Mouse (Mus musculus) megakaryocyte, embryonic 14.5 days (primary cell): ENCODE results near the gene Brms1. TPM values are rescaled to one million over a fixed set of nuclear protein-coding genes. Genes with fewer than 3 reads are reported as not detected.
"Not testable (repeated sequence)": the region's sequence is repeated elsewhere in the genome, so short reads cannot be mapped to it uniquely, and the experiment has no call there.

ENCODE experiments used
- H3K27me3 ChIP-seq: replicated peaks from 2 replicates; pipeline ENCODE3; 2012; ENCODE audit warnings: inconsistent platforms
- H3K36me3 ChIP-seq: replicated peaks from 2 replicates; pipeline ENCODE3; 2012; ENCODE audit warnings: low read length, inconsistent platforms, mixed read lengths
- H3K4me1 ChIP-seq: 2 replicates; pipeline ENCODE4 v1.6.1; 2012; ENCODE audit warnings: inconsistent platforms
- H3K4me3 ChIP-seq: replicated peaks from 2 replicates; pipeline ENCODE3; 2012; ENCODE audit warnings: moderate library complexity, mild to moderate bottlenecking, inconsistent platforms
- H3K9me3 ChIP-seq: 2 replicates; pipeline ENCODE4 v1.6.1; 2012; ENCODE audit warnings: inconsistent platforms
- FLI1 ChIP-seq: IDR thresholded peaks from 2 replicates; pipeline ENCODE4 v1.6.1; 2012; ENCODE audit warnings: low read length, inconsistent platforms, mixed read lengths
- GATA1 ChIP-seq: IDR thresholded peaks from 3 replicates; pipeline ENCODE4 v1.6.1; 2012; ENCODE audit warnings: mixed read lengths, low read length, inconsistent platforms, borderline replicate concordance
- polyA plus RNA-seq: library from polyadenylated mRNA; stranded (reverse); fragments of >175 nt; gene quantifications from 2 replicates; pipeline ENCODE4 v1.2.3, GENCODE M21; 2012; ENCODE audit warnings: low replicate concordance; ENCODE audit not compliant: insufficient read depth

The Brms1 gene
- polyA plus RNA-seq, 1 experiment, result 82.3 TPM

DNA sequence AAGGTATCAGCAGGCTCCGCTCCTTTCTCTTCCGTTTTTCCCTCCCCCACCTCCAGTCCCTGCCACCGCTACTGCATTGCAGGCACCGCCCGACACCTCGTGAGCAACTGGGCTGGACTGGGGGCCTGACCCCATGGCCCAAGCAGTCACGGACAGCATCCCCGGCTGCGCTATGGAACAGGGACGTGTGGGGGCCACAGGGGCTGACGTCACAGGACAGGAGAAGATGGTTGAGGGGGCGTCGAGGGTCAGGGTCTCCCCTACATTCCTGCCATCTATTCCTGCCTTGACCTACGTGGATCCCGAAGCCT is 43.6 kb downstream of the Brms1 start:
- peaks cover 65% of the 10 kb centered on the region for H3K27me3 ChIP-seq
- H3K4me1 ChIP-seq, result peaks cover 44% of the 10 kb centered on the region
- TF ChIP-seq GATA1 (no peak), FLI1 (no peak)
- peaks cover 5% of the 10 kb centered on the region for H3K36me3 ChIP-seq
- peak overlapping the region; percentile 85 for H3K4me3 ChIP-seq
- no peaks in the 10 kb centered on the region for H3K9me3 ChIP-seq

DNA sequence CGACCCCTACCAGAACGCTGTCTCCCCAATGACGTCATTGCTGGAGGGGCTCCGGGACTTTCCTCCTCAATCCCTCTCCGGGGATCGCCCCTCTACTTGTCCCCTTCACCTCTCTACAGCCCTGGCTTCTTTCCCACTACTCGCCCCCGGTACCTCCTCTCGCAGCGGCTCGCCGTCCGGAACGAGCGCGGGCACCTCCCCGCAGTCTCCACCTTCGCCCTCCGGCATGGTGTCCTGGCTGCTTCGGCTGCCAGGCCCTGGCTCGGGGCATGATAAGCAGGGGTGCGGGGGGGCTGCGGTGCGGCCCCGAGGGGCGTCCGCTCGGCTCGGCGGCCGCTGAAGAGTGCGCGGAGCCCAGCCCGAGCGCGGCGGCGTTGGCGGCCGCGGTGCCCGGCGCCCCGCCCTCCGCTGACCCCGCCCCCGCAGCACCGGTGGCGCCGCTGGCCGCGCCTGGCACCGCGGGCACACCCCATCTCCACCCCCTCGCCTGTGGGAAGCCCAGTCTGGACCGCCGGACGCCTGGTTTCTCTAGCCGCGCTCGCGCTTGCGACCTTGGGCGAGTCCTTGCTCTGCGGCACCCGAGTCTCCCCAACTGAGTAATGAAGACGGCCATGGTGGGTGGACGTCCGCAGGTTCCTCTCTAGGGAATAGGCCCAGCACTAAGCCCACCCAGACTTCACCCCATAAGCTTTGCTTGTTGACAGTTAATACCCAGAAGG is 44.1 kb downstream of the Brms1 start, which contains the start of gene Tmem151a:
TSS of gene Tmem151a (minus strand) at position 387 of the 719 bp plus-strand sequence.
- Histone ChIP-seq H3K4me3 (peak within 1 kb of the TSS; percentile 85), H3K9me3 (no peaks in the 10 kb centered on the region), H3K4me1 (peaks cover 45% of the 10 kb centered on the region), H3K27me3 (peaks cover 60% of the 10 kb centered on the region), H3K36me3 (peaks cover 9% of the 10 kb centered on the region)
- no peak for TF ChIP-seq FLI1
- no peak for TF ChIP-seq GATA1

DNA sequence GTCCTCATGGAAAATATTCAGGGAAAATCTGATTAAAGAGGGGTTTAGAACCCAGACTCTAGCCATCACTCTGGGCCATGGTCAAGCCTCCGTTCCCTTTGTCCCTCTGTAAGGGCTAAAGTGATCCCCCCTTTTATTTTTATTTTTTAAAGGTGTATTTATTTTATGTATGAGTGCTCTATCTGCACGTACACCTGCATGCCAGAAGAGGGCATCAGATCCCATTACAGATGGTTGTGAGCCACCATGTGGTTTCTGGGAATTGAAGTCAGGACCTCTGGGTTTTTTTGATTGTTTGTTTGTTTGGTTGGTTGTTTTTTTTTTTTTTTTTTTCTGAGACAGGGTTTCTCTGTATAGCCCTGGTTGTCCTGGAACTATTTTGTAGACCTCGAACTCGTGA is 45.4 kb downstream of the Brms1 start:
- peaks cover 48% of the 10 kb centered on the region for H3K27me3 ChIP-seq

DNA sequence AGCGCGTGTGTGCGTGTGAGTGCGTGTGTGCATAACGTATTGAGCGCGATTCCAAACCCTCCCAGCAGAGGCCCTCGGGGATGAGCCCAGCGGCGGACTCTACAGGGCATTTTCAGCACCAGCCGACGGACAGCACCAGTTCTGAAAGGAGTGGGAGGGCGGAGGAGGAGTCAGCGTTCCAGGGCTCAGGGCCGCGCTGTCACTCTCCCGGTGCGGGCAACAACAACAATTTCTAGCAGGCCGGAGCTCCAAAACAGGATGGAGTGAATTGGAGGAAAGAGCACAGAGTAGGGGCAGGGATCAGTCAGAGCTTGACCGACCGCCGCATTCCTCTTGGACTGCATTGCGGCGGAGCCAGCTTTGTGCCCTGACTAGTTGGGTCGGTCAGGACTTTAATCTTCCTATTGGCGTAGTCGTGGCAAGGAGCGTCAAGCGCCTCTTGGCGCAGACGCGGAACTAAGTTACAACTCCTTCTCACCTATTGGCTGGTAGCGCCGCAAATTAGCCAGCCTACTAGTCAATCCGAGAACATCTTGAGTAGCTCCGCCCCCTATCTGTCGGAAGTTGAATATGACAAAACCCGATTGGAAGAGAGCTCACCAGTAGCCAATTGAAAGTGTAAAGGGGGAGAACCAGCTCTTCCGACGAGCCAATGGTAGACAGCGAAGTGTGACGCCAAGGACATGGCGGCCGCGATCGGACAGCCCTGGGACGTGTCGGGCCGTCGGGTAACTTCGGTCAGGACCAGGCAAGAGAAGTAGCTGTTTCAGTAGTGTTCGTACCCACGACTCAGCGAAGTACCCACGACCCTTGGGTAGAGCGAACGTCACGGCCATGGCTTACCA is 47.0 kb downstream of the Brms1 start, which contains the start of gene Yif1a:
TSS of gene Yif1a (plus strand) at position 655 of the 845 bp plus-strand sequence.
- H3K9me3 ChIP-seq, result no peaks in the 10 kb centered on the region
- peak within 1 kb of the TSS; percentile 100 for H3K4me3 ChIP-seq
- H3K36me3 ChIP-seq, result peaks cover 37% of the 10 kb centered on the region
- H3K4me1 ChIP-seq, result peaks cover 40% of the 10 kb centered on the region
- TF ChIP-seq GATA1, result no peak
- TF ChIP-seq FLI1, result no peak
- peaks cover 32% of the 10 kb centered on the region for H3K27me3 ChIP-seq

More for the DNA sequence above, 45.4 kb downstream of the Brms1 start:
- H3K9me3 ChIP-seq, H3K4me3 ChIP-seq: not testable (repeated sequence)
- Histone ChIP-seq H3K36me3 (peaks cover 21% of the 10 kb centered on the region), H3K4me1 (peaks cover 45% of the 10 kb centered on the region)

DNA sequence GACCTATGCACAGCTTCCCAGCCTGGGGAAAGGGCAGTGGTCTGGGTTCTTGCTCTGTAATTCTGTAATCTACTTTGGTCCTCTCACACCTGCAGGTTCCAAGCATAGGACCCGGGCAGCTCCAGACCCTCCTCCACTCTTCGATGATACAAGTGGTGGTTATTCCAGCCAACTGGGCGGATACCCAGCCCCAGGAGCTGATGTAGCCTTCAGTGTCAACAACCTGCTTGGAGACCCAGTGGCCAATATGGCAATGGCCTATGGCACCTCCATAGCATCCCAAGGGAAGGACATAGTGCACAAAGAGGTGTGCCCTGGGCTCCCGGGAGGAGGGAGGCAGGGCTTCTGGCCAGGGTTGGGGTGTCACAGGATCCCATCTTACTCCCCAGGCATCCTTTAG is 48.2 kb downstream of the Brms1 start:
- H3K9me3 ChIP-seq, result no peaks in the 10 kb centered on the region
- TF ChIP-seq GATA1 (no peak), FLI1 (no peak)
- H3K36me3 ChIP-seq, result peaks cover 44% of the 10 kb centered on the region
- peaks cover 21% of the 10 kb centered on the region for H3K27me3 ChIP-seq
- peaks cover 52% of the 10 kb centered on the region for H3K4me1 ChIP-seq
- H3K4me3 ChIP-seq, result peak overlapping the region; percentile 100

DNA sequence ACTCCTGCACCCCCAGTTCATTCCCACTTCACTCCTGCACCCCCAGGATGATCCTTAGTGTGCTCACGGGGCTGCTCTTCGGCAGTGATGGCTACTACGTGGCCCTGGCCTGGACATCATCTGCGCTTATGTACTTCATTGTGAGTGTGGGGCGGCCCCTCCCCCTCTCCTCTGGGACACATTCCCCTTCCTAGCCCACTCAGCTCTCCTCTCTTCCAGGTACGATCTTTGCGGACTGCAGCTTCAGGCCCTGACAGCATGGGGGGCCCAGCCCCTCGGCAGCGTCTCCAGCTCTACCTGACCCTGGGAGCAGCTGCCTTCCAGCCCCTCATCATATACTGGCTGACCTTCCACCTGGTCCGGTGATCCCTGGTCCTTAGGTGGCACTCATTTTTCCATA is 50.9 kb downstream of the Brms1 start:
- no peaks in the 10 kb centered on the region for H3K9me3 ChIP-seq
- H3K4me1 ChIP-seq, result peaks cover 62% of the 10 kb centered on the region
- H3K4me3 ChIP-seq, result no peak overlapping the region
- H3K27me3 ChIP-seq, result peaks cover 25% of the 10 kb centered on the region
- TF ChIP-seq GATA1, result no peak
- TF ChIP-seq FLI1, result no peak
- peaks cover 44% of the 10 kb centered on the region for H3K36me3 ChIP-seq

DNA sequence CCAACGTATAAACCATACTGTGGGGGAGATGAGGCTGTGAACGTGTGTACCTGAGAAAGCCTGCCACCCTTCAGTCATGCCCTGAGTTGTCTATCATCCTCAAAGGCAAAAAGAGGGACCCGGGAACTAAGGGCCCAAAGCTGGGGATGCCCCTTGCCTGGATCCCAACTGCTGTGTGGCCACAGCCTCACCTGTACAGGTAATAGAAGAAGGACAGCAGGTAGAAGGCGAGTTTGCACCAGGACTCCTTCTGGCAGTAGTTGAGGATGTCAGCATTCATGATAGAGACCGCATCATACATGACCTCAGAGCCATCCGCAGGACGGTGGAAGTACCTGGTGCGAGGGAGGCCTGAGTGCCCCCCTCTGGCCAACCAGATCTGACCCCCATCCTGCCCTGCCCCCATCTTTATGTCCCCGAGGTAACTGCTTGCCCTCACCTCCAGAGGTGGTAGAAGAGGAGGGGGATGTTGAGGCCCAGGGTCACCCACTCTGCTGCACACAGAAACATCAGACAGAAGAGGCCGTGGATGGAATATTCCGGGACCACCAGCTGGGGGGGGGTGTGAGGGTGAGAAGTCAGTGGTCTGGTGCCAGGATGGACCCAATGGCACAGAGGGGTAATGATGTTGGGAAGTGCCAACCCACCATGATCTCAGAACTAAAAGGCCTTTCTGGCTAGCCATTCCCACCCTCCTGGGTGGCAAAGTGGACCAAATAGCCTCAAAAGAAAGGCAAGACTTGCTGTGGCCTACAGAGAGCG is 52.5 kb downstream of the Brms1 start:
- TF ChIP-seq GATA1 (no peak), FLI1 (no peak)
- no peaks in the 10 kb centered on the region for H3K9me3 ChIP-seq
- peaks cover 33% of the 10 kb centered on the region for H3K27me3 ChIP-seq
- H3K4me3 ChIP-seq, result peak overlapping the region; percentile 70
- H3K36me3 ChIP-seq, result peaks cover 45% of the 10 kb centered on the region
- H3K4me1 ChIP-seq, result peaks cover 67% of the 10 kb centered on the region

DNA sequence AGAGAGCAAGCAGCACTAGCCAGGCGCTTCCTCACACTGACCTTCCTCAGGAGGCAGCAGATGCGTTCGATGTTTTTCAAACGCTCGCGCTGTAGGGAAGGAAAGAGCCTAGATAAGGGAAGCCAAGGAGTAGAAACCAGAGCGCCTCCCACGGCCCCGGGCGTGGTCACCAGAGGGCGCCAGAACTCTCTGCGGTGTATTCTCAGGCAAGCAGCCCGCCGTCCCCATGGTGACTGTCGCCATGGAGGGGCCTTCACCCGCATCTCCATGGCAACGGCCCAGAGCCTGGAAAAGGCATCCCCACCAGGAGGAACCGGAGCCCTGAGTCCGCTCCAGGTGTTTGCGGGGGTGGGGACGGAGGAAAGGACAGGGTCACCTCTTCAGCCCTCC is 53.1 kb downstream of the Brms1 start:
- H3K36me3 ChIP-seq, result peaks cover 51% of the 10 kb centered on the region
- H3K9me3 ChIP-seq, result no peaks in the 10 kb centered on the region
- H3K4me3 ChIP-seq, result peak overlapping the region; percentile 70
- H3K27me3 ChIP-seq, result peaks cover 33% of the 10 kb centered on the region
- TF ChIP-seq GATA1, result no peak
- no peak for TF ChIP-seq FLI1
- H3K4me1 ChIP-seq, result peaks cover 67% of the 10 kb centered on the region

DNA sequence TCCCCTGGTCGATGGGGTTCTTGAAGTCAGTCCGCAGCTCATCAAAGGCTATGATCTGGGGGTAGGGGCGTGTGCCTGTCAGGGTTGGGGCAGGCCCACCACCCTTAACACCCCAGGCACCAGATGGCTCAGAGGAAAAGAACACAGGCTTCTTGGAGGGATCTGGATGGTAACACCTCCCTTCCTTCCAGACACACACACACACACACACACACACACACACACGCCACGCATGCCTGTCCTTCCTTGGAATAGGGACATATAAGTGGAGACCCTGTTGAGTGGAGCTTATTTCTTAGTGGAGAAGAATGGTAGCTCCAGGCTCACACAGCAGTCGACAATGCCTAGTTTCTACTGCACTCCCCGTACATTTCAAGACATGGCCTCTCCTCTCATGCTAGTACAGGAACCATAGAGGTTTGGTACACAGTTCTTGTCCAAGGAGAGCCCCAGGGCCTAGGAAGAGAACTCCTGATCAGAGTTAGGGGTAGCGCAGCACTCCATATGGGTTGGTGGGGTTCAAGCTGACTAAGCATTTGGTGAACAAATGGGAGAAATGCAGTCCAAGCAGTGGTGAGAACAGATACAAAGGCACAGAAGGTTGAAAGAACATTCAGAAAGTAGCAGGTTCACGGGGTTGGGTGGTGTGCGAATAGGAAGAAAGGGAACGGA is 53.7 kb downstream of the Brms1 start:
- Histone ChIP-seq H3K36me3 (peaks cover 51% of the 10 kb centered on the region), H3K4me1 (peaks cover 67% of the 10 kb centered on the region), H3K9me3 (no peaks in the 10 kb centered on the region), H3K27me3 (peaks cover 33% of the 10 kb centered on the region), H3K4me3 (no peak overlapping the region)
- TF ChIP-seq FLI1, result no peak
- TF ChIP-seq GATA1, result no peak
